Mouse (Mus musculus): ENCODE results near the gene Icam2. TPM values are rescaled to one million over a fixed set of nuclear protein-coding genes. Genes with fewer than 3 reads are reported as not detected.
A peak's percentile ranks its signal among the peaks of the same experiment; 100 is the strongest.

Icam2 gene
- polyA plus RNA-seq, 1 experiment from 2014 or later: 16.1 TPM

DNA sequence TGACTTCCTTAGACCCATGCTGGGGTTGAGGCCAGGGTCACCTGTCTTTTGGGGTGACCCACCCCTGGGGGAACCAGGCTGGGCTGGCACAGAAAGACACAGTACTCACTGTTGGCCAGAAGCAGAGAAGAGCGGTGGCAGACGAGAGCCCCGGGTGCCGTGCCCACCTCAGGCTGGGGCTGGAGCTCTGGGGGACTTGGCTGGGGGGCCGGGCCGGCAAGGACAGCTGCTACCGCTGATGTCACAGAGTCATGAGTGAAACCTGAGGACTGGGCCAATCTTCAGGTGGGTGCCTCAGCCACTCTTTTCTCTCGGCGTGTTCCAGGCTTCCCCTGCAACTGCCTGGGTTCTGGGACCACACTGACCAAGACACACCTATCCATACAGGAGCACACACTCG, 22.5 kb downstream of the Icam2 start, which contains the start of gene Prr29:
TSS of gene Prr29 (plus strand) at position 107 of the 400 bp plus-strand sequence.
- WGBS: 63% methylated on average over 7 of the region's 10 CpGs
- no peak within 1 kb of the TSS for H3K4me2 ChIP-seq (ENCODE audit: low read depth)
- no peaks in the 10 kb centered on the region for H3K9me3 ChIP-seq (ENCODE audit: control insufficient read depth, low read length)
- H3K4me3 ChIP-seq (ENCODE audit: low read depth, low read length): no peak within 1 kb of the TSS
- no peaks in the 10 kb centered on the region for H3K27me3 ChIP-seq (ENCODE audit: control insufficient read depth, insufficient read depth, low read length)
- peak within 1 kb of the TSS; percentile 26; the same call in 1 of the 2 replicates for H3K9ac ChIP-seq (ENCODE audit: low read length)
- no peak within 1 kb of the TSS for H3K27ac ChIP-seq (ENCODE audit: low read depth, low read length)
- ATAC-seq (ENCODE audit: insufficient read depth, low FRiP score, low TSS enrichment) (no peak), DNase-seq (ENCODE audit: low spot score) (no peak)
- H3K36me3 ChIP-seq (ENCODE audit: control insufficient read depth, insufficient read depth, low read length): no peaks in the 10 kb centered on the region
- H3K4me1 ChIP-seq (ENCODE audit: control insufficient read depth, insufficient read depth, low read length): no peaks in the 10 kb centered on the region

DNA sequence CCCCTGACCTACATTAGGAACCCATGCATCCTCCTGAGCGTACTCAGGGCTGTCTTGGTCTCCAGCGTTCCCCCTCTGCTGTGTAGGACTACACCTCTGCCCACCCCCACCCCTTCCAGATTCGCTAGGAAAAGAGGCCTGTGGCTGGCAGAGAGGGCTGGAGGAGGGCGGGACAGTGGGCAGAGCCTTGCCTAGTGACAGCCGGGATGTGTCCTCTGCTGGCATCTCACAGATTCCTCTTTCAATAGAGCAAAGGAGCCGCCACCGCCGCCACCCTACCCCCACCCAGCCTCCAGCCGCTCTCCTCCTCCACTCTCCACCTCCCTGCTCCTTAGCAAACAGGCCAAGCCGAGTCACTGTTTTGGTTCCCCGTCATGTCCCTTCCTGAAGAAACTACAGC, 23.2 kb downstream of the Icam2 start:
- Histone ChIP-seq H3K27ac (ENCODE audit: low read depth, low read length) (no peak overlapping the region), H3K4me3 (ENCODE audit: low read depth, low read length) (no peak overlapping the region), H3K4me2 (ENCODE audit: low read depth) (no peak overlapping the region), H3K27me3 (ENCODE audit: control insufficient read depth, insufficient read depth, low read length) (no peaks in the 10 kb centered on the region), H3K9me3 (ENCODE audit: control insufficient read depth, low read length) (no peaks in the 10 kb centered on the region), H3K4me1 (ENCODE audit: control insufficient read depth, insufficient read depth, low read length) (no peaks in the 10 kb centered on the region), H3K36me3 (ENCODE audit: control insufficient read depth, insufficient read depth, low read length) (no peaks in the 10 kb centered on the region), H3K9ac (ENCODE audit: low read length) (peak overlapping the region; percentile 26; the same call in 1 of the 2 replicates)
- no peak for DNase-seq (ENCODE audit: low spot score)
- ATAC-seq (ENCODE audit: insufficient read depth, low FRiP score, low TSS enrichment): no peak
- 4% methylated on average over 11 of the region's 11 CpGs for WGBS

DNA sequence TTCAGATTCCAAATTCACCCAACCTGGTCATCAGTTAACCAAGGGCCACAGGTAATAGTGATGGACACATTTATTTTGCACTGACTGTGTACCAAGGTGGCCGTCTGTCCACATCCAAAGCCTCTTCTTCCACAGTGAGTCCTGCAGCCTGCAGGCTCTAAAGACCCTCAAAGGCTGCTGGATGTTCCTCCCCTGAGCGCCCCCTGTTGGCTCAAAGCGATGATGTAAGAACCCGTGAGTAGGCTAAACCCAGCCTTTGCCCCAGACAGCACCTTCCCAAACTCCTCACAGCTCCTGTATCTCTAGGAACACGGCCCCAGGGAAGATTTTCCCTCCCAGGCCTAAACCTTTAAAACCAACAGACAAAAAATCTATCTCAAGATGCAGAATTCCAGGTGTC, 28.5 kb downstream of the Icam2 start:
- DNase-seq (ENCODE audit: low spot score) (peak; percentile 56), ATAC-seq (ENCODE audit: insufficient read depth, low FRiP score, low TSS enrichment) (no peak)
- H3K36me3 ChIP-seq (ENCODE audit: control insufficient read depth, insufficient read depth, low read length): no peaks in the 10 kb centered on the region
- H3K9me3 ChIP-seq (ENCODE audit: control insufficient read depth, low read length): no peaks in the 10 kb centered on the region
- H3K27ac ChIP-seq (ENCODE audit: low read depth, low read length): no peak overlapping the region
- no peak overlapping the region for H3K4me3 ChIP-seq (ENCODE audit: low read depth, low read length)
- H3K4me2 ChIP-seq (ENCODE audit: low read depth): no peak overlapping the region
- H3K4me1 ChIP-seq (ENCODE audit: control insufficient read depth, insufficient read depth, low read length): no peaks in the 10 kb centered on the region
- no peak overlapping the region for H3K9ac ChIP-seq (ENCODE audit: low read length)
- no peaks in the 10 kb centered on the region for H3K27me3 ChIP-seq (ENCODE audit: control insufficient read depth, insufficient read depth, low read length)
- WGBS: 19% methylated on average over 5 of the region's 5 CpGs

DNA sequence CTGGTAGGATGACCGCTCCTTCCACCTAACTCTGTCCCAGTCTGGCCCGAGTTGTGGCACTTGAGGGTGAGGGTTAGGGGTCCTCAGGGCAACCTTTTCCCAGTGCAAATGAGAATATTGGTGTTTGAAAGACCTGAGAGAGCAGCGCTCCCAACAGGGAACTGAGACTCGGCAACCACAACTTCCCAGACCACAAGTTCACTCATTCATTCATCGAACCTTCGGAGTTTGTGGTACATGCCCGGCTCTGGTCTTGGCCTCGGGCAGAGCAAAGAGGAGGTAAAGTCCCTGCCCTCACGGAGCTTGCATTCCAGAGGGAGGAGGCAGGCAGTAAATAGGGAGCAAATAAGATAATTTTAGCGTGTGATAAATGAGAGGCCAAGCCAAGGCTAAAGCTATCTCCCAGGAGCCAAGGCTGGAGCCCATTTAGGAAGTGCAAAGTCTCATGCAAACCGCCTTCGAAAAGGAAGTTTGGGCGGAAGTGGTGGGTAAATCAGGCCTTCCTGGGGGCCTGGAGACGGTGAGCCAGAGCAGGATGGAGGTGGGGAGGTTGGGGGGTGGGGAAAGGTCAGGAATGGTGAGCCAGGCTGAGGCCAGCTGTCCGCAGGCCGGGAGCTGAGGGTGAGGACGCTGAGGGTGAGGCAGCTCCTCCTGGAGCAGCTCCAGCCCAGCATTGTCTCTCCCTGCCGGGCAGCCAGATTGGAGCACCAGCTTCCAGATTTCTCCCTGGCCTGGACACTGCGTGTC, 32.3 kb downstream of the Icam2 start:
- DNase-seq (ENCODE audit: low spot score) (no peak), ATAC-seq (ENCODE audit: insufficient read depth, low FRiP score, low TSS enrichment) (no peak)
- no peak overlapping the region for H3K9ac ChIP-seq (ENCODE audit: low read length)
- H3K27ac ChIP-seq (ENCODE audit: low read depth, low read length): no peak overlapping the region
- H3K9me3 ChIP-seq (ENCODE audit: control insufficient read depth, low read length): no peaks in the 10 kb centered on the region
- H3K36me3 ChIP-seq (ENCODE audit: control insufficient read depth, insufficient read depth, low read length): no peaks in the 10 kb centered on the region
- H3K4me2 ChIP-seq (ENCODE audit: low read depth): no peak overlapping the region
- WGBS: 71% methylated on average over 19 of the region's 19 CpGs
- H3K4me1 ChIP-seq (ENCODE audit: control insufficient read depth, insufficient read depth, low read length): no peaks in the 10 kb centered on the region
- H3K4me3 ChIP-seq (ENCODE audit: low read depth, low read length): no peak overlapping the region
- H3K27me3 ChIP-seq (ENCODE audit: control insufficient read depth, insufficient read depth, low read length): no peaks in the 10 kb centered on the region

DNA sequence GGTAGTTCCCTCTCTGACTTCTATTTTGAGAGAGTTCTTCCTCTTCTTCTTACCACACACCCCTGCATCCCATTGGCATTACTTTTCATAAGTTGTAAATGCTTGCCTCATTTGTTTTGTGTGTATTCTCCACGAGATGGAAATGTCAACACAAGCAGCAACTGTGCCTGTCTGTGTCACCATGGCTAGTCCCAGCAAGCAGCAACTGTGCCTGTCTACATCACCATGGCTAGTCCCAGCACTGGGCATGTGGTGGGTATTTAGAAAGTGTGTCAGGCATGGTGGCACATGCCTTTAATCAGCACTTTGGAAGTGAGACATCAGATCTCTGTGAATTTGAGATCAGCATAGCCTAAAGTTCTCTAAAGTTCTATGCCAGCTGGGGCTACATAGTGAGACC, 33.7 kb downstream of the Icam2 start:
- no peaks in the 10 kb centered on the region for H3K27me3 ChIP-seq (ENCODE audit: control insufficient read depth, insufficient read depth, low read length)
- no peak overlapping the region for H3K4me2 ChIP-seq (ENCODE audit: low read depth)
- H3K9me3 ChIP-seq (ENCODE audit: control insufficient read depth, low read length): no peaks in the 10 kb centered on the region
- no peak overlapping the region for H3K9ac ChIP-seq (ENCODE audit: low read length)
- H3K4me3 ChIP-seq (ENCODE audit: low read depth, low read length): no peak overlapping the region
- no peak overlapping the region for H3K27ac ChIP-seq (ENCODE audit: low read depth, low read length)
- no peaks in the 10 kb centered on the region for H3K36me3 ChIP-seq (ENCODE audit: control insufficient read depth, insufficient read depth, low read length)
- DNase-seq (ENCODE audit: low spot score) (no peak), ATAC-seq (ENCODE audit: insufficient read depth, low FRiP score, low TSS enrichment) (no peak)
- WGBS: 71% methylated on average over 1 of the region's 1 CpGs
- H3K4me1 ChIP-seq (ENCODE audit: control insufficient read depth, insufficient read depth, low read length): no peaks in the 10 kb centered on the region

DNA sequence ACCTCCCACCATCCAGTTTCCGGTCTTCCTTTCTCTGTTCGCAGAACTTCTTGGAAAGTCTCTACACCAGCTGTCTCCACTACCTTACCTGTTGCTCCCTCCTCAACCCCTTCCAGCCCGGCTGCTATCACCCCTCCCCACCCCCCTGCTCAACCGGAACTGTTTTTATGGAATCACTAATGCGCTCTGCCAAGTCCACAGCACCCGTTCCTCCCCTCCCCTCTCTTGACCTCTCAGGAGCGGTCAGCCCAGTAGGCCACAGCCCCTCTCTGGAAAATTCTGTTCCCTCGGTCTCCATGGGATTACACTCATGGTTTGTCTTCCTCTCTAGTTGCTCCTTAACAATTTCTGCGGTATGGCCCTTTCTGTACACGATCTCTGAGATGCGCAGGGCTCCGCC, 34.7 kb downstream of the Icam2 start, which contains the start of gene Scn4a:
TSS of gene Scn4a (minus strand) at position 101 of the 400 bp plus-strand sequence.
- no peak within 1 kb of the TSS for H3K27ac ChIP-seq (ENCODE audit: low read depth, low read length)
- H3K9me3 ChIP-seq (ENCODE audit: control insufficient read depth, low read length): no peaks in the 10 kb centered on the region
- H3K4me2 ChIP-seq (ENCODE audit: low read depth): no peak within 1 kb of the TSS
- no peaks in the 10 kb centered on the region for H3K27me3 ChIP-seq (ENCODE audit: control insufficient read depth, insufficient read depth, low read length)
- ATAC-seq (ENCODE audit: insufficient read depth, low FRiP score, low TSS enrichment) (no peak), DNase-seq (ENCODE audit: low spot score) (no peak)
- no peaks in the 10 kb centered on the region for H3K36me3 ChIP-seq (ENCODE audit: control insufficient read depth, insufficient read depth, low read length)
- H3K4me1 ChIP-seq (ENCODE audit: control insufficient read depth, insufficient read depth, low read length): no peaks in the 10 kb centered on the region
- H3K4me3 ChIP-seq (ENCODE audit: low read depth, low read length): no peak within 1 kb of the TSS
- H3K9ac ChIP-seq (ENCODE audit: low read length): no peak within 1 kb of the TSS
- 87% methylated on average over 12 of the region's 12 CpGs for WGBS

DNA sequence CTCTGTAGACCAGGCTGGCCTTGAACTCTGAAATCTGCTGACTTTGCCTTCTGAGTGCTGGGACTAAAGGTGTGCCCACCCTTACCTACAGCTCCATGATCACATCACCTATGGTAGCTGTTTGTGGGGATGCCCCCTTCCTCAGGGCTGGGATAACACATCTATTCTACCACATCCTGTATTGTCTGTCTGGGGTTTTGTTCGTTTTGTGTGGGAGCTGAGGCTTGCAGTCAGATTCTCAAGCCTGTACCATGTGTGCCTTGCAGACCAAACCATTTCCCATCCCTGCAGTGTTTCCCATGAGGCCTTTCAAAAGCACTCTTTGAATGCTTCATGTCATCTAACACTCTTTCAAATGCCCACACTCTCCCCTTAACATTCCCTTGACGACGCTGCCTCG, 35.9 kb downstream of the Icam2 start:
- Histone ChIP-seq H3K9ac (ENCODE audit: low read length) (no peak overlapping the region), H3K27me3 (ENCODE audit: control insufficient read depth, insufficient read depth, low read length) (no peaks in the 10 kb centered on the region), H3K4me1 (ENCODE audit: control insufficient read depth, insufficient read depth, low read length) (no peaks in the 10 kb centered on the region), H3K9me3 (ENCODE audit: control insufficient read depth, low read length) (no peaks in the 10 kb centered on the region), H3K27ac (ENCODE audit: low read depth, low read length) (no peak overlapping the region), H3K36me3 (ENCODE audit: control insufficient read depth, insufficient read depth, low read length) (no peaks in the 10 kb centered on the region), H3K4me2 (ENCODE audit: low read depth) (no peak overlapping the region), H3K4me3 (ENCODE audit: low read depth, low read length) (no peak overlapping the region)
- DNase-seq (ENCODE audit: low spot score): no peak
- no peak for ATAC-seq (ENCODE audit: insufficient read depth, low FRiP score, low TSS enrichment)
- 79% methylated on average over 4 of the region's 4 CpGs for WGBS

DNA sequence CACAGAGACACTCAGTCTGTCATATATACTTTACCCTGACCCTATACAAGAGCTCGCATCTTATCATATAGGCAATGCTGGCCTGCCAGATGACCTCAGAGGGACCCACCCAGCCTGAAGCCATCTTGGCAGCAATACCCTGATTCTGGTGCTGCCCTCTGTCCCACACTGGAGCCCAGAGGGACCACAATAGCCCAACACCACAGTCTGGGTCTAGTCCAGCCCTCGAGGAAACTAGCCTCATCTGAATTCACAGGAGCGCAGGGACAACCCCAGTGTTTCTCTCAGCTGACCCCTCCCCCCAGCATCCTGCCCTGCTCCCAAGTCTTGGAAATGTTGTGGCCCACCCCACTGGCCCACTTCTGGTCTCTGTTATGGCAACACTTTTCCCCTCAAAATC, 36.6 kb downstream of the Icam2 start:
- no peak overlapping the region for H3K27ac ChIP-seq (ENCODE audit: low read depth, low read length)
- H3K9ac ChIP-seq (ENCODE audit: low read length): no peak overlapping the region
- no peaks in the 10 kb centered on the region for H3K27me3 ChIP-seq (ENCODE audit: control insufficient read depth, insufficient read depth, low read length)
- ATAC-seq (ENCODE audit: insufficient read depth, low FRiP score, low TSS enrichment): no peak
- no peaks in the 10 kb centered on the region for H3K36me3 ChIP-seq (ENCODE audit: control insufficient read depth, insufficient read depth, low read length)
- H3K9me3 ChIP-seq (ENCODE audit: control insufficient read depth, low read length): no peaks in the 10 kb centered on the region
- 68% methylated on average over 3 of the region's 3 CpGs for WGBS
- H3K4me3 ChIP-seq (ENCODE audit: low read depth, low read length): no peak overlapping the region
- H3K4me1 ChIP-seq (ENCODE audit: control insufficient read depth, insufficient read depth, low read length): no peaks in the 10 kb centered on the region
- H3K4me2 ChIP-seq (ENCODE audit: low read depth): no peak overlapping the region
- DNase-seq (ENCODE audit: low spot score): no peak

DNA sequence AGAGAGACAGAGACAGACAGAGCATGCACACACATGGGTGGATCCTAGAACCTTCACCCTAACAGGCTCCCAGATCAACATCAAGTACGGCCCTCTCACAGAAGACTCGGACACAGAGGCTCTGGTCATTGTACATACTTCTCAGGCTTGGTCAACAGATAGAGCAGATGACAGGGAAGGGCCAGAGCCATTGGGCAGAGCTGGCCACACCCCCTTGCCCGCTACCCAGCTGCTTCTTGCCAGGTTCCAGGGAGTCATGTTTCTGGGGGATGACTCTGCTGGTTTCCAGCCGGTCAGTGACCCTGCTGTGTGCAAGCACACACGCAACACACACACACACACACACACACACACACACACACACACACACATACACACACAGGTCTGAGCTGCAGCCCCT, 37.0 kb downstream of the Icam2 start:
- H3K4me3 ChIP-seq (ENCODE audit: low read depth, low read length): no peak overlapping the region
- DNase-seq (ENCODE audit: low spot score) (no peak), ATAC-seq (ENCODE audit: insufficient read depth, low FRiP score, low TSS enrichment) (no peak)
- H3K4me1 ChIP-seq (ENCODE audit: control insufficient read depth, insufficient read depth, low read length): no peaks in the 10 kb centered on the region
- 43% methylated on average over 5 of the region's 5 CpGs for WGBS
- H3K4me2 ChIP-seq (ENCODE audit: low read depth): no peak overlapping the region
- no peaks in the 10 kb centered on the region for H3K27me3 ChIP-seq (ENCODE audit: control insufficient read depth, insufficient read depth, low read length)
- H3K36me3 ChIP-seq (ENCODE audit: control insufficient read depth, insufficient read depth, low read length): no peaks in the 10 kb centered on the region
- no peak overlapping the region for H3K27ac ChIP-seq (ENCODE audit: low read depth, low read length)
- no peaks in the 10 kb centered on the region for H3K9me3 ChIP-seq (ENCODE audit: control insufficient read depth, low read length)
- no peak overlapping the region for H3K9ac ChIP-seq (ENCODE audit: low read length)

Measured in neural tube, embryonic 11.5 days (tissue).